Mouse (Mus musculus) neutrophil, adult 5-6 weeks (primary cell): ENCODE measurements around the gene Pdzd2. TPM values are rescaled to one million over a fixed set of nuclear protein-coding genes. Genes with fewer than 3 reads are reported as not detected.

Experiments
- ATAC-seq: fragments of 151-379, 151-347 bp; 2 replicates; pipeline ENCODE4 v1.8.0; 2017; ENCODE audit warnings: mild to moderate bottlenecking, moderate TSS enrichment; ENCODE audit not compliant: insufficient number of reproducible peaks, poor library complexity, low FRiP score, severe bottlenecking; ENCODE audit errors: extremely low read depth
- total RNA-seq: library from RNA; stranded (forward); fragments of 200-1000 nt; gene quantifications from 2 replicates; pipeline ENCODE4 v1.2.3, GENCODE M21; 2017

Gene Pdzd2
- total RNA-seq, 1 experiment from 2014 or later, result 4.1 TPM

DNA sequence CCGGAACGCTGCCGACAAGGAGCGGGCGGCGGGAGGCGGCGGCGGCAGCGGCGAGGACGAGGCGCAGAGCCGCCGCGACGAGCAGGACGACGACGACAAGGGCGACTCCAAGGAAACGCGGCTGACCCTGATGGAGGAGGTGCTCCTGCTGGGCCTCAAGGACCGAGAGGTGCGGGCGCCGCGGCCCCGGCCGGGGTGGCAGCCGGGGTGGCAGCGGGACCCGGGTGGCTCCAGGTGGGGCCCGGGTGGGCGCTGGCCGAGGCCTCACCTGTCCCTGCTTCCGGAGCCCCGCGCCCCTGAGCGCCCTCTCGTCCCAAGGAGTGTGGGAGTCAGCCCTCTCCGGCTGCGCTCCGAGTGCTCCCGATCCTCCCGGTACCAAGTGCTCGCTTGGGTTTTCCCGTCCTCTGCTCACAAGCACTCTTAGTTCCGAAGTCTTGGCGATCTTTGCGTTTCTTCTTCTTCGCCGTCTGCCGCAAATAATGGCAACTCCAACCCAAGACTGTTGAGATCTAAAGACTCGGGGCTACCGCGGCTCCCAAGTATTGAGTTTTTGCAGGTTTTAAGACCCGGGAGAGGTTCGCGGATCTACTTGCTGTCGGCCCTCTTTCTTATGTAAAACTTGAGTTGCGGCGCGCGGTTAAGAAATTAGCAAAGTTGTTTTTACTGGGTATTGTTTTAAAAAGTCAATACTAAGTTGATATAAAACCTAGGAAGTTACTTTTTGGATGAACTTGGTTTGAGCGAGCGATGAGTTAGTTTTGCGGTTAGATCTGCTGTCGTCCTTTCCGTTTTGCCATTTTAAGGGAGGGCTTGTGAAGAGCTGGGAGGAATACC, 417.7 kb downstream of the Pdzd2 start, which contains the start of gene 1810049J17Rik:
Gene 1810049J17Rik (minus strand): TSS at position 112 of the 834 bp plus-strand sequence.
- no peak for ATAC-seq

DNA sequence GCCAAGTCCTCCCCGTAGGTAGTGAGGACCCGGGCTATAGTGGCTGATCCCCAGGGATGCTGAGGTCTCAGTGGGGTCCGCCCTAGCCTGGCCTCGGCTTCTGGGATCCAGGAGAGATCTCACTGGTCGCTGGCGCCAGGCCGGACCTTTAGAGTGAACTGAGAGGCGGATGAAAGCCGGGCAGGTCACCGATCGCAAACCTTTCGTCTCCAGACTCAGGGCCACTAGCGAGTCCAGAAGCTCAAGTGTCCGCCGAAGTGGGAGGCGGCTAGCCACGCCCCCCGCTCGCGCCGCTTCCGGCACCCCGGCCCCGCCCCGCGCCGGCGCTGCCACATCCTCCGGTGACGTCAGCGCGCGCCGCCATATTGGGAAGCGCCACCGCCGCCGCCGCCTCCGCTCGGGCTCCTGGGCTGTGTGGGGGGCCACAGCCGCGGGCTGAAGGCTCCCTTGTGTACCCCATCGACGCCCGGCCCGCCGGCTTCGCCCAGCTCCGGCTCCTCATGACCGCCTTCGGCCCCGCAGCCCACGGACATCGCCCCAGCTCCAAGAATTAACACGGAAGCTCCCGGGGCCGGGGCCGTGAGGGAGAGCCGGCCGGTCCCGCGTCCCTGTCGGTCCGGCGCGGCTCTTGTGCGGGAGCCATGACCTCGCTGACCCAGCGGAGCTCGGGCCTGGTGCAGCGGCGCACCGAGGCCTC, 418.5 kb downstream of the Pdzd2 start, which contains the start of gene Golph3:
Gene Golph3 (plus strand): TSS at position 360 of the 697 bp plus-strand sequence.
- peak; percentile 76 for ATAC-seq

DNA sequence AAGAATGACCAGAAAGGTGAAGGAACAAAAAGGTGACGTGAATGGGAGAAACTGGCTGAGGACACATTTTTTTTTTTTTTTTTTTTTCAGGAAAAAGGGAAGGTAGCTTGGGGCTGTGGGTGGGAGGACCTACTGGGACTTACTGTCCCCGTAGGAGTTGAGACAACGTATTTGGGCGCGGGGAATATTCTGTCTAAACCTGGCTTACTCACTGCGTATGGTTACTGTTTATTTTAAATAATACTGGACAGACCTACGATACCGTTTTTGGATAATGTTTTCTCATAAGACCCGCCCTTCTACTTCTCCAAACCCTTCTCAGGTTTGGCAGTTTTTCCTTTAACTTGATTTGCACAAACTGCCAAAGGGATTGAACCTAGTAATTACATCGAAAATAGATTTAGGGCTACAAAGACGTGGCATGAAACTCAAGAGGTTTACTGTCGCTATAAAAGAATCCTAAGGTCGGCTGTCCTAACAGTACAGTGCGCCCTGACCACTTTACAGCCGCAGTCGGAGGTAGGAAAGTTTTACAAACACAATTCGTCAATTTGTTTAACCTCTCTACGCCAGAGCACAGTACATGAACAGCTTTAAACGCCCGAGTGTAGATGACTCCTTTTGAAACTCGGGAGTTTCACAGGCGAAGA, 419.2 kb downstream of the Pdzd2 start:
- ATAC-seq, result no peak

DNA sequence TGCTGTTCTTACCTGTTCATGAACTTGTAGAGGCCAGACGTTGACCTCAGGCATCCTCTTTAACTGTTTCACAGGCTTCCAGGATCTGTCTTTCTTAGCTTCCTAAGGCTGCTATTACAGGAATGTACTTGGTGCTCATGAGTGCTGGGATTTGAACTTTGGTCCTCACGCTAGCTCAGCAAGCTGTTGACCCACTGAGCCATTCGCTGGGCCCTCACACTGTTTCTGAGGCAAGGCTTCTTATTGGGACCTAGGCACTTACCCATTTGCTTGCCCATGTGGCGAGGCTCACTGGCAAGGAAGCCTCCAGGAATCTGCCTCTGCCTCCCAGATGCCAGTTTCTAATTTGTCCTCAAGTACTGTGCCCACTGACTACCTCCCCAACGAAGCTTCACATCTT, 419.8 kb downstream of the Pdzd2 start:
- ATAC-seq, result no peak

DNA sequence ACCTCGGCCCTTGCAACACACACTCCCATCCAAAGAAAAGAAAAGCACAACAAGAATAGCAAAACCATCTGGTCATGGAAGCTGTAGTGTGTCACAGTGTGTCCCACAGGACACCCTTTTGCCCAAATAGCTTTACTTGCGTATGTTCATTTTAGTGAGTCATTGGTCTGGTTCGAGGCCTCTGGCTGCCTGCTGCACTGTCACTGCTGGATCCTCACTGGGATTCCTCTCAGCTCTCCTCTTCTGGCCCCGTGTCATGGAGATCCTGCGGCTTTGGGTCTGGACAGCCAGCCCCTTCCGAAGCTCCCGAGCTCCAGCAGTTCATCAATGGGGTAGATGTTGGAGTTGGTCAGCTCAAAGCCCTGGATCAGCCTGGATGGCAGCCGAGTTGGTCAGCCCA, 421.3 kb downstream of the Pdzd2 start:
- ATAC-seq, result no peak

DNA sequence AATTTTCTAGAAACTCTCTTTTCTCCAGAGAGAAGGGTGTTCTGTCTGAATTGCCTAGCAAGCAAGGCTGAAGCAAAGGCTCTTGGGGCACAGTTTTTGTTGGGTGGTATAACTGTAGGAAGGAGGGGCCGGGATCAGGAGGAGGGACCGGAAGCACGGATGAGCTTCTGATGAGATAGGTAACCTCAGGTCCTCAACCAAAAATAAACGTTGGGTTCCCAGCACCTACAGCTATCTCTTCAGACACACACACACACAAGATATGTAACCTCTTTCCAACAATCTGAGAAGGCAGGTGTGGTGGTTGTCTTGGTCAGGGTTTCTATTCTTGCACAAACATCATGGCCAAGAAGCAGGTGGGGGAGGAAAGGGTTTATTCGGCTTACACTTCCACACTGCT, 422.4 kb downstream of the Pdzd2 start:
- no peak for ATAC-seq

DNA sequence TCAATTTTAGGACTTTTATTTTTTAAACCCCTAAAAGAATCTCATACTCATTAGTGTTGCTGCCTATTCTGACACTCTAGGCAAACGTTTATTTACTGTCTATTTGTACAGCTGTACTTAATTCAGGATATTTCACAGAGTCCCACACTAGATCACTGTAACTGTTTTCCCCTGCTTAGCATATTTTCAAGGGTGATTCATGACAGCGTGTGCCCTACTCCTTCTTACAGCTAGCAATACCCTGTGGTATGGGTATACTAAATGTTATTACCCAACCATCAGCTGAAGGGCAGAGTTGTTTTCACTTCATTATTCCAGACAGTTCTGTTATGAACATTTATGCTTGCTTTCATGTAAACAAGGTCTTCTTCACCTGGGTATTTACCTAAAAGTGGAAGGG, 423.7 kb downstream of the Pdzd2 start:
- no peak for ATAC-seq

DNA sequence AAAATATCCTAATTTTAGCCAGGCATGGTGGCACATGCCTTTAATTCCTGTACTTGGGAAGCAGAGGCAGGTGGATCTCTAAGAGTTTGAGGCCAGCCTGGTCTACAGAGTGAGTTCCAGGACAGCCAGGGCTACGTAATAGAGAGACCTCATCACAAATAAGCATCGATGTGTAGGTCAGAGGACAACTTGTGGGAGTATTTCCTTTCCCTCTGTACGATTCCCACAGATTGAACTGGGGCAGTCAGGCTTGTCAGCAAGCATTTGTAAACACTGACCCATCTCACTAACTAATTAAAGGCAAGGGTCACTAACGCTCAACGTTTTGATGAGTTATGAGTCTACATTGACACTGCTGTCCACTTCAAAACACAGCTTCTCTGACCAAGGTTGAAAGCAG, 425.1 kb downstream of the Pdzd2 start:
- ATAC-seq, result no peak

DNA sequence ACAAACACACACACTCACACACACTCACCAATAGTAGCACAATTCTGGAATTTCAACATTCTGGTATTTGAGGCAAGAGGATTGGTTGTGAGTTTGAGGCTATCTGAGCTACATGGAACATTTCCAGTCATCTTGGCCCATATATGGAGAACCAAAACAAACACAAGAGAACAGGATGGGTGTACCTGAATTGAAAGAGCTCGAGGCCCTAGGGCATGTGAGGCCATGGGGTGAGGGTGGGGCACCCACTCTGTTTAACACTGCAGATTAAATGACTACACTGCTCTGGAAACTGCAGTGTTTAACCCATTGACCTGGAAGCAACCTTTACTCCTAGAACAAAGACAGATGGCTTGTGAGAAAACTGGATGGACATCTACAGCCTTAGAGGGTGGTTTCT, 426.5 kb downstream of the Pdzd2 start:
- ATAC-seq, result no peak

DNA sequence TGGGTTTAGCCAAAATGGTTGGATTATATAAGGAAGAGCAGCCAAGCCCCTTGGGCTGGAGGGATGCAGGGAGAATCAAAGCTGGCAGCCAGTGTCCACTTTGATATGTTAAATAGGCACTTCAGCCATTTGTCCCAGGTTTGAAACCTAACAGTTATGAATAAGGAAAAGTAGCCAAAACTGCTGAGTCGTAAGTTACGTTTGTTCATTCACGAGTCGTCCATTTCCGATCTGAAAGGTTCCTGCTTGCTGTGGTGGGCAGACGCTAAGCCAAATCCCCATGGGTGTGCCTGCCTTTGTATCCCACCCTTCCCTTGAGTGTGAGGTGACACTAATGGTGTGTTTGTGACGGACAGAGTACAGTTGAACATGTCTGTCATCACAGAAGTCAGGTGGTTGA, 428.3 kb downstream of the Pdzd2 start:
- ATAC-seq, result no peak

DNA sequence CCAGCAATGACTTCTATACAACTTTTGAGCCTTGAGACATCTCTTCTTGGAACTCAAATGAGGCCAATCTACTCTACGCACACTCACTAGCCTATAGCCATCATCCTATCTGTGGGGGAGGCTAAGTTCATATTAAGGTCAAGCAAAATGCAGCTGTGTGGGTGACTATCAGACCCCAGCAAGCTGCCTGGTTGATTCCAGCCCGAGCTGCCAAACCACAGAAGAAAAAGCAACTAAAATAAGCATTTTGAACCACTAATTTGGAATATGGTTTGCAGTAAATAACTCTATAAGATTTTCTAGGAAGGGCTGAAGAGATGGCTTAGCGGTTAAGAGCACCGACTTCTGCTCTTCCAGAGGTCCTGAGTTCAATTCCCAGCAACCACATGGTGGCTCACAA, 429.0 kb downstream of the Pdzd2 start:
- ATAC-seq, result no peak

Other genes with a start within 250 kb of the Pdzd2 start
- 12.9 and 17.7 TPM in 2 replicates for gene 6030458C11Rik, start 84.7 kb upstream of the Pdzd2 start, total RNA-seq
- gene Drosha, start 84.9 kb upstream of the Pdzd2 start, total RNA-seq, result 8.6 and 15.5 TPM in 2 replicates